Mouse (Mus musculus): ENCODE results near the gene Ndufs8. TPM values are rescaled to one million over a fixed set of nuclear protein-coding genes. Genes with fewer than 3 reads are reported as not detected.

The Ndufs8 gene
- polyA plus RNA-seq, 1 experiment = 91.7 TPM

DNA sequence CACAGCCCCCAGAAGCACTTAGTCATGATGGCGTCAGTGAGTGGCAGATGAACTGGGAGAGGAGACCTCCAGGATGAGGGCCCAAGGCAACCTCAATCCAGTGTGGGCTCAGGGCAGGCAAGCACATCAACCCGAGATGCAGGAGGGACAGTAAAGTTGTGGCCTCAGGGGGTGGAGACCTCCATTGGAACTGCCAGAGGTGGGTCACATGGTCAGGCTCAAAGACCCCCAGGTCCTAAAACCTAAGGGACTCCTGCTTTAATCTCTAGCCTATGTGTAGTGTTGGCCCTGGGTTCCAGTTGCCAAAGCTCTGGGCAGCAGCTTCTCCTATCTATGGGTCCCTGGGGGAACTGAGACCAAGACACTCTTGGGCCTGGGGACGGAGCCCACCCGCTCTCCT, 16.2 kb upstream of the Ndufs8 start:
- H3K27ac ChIP-seq (ENCODE audit: insufficient read depth, low read length) = no peak overlapping the region

DNA sequence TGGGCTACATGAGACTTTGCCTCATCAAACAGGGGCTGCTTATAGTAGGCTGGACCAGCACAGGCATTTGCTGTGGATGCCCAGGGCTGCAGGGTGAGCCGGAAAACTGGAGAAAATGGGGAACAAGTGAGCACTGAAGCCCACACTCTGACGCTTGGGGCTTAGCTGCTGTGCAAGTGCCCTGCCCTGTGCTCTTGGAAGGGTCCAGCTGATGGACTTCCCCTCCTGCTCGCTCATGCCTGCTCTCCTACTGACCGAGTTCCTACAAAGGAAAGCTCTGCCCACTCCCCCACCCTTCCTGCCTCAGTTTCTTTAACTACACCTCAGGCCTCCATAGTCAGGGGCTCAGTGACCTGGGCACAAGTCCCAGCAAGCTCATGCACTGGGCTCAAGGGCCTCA, 15.4 kb upstream of the Ndufs8 start:
- Histone ChIP-seq H3K4me1 (ENCODE audit: control insufficient read depth, insufficient read depth, low read length) (peaks cover 6% of the 10 kb centered on the region), H3K36me3 (ENCODE audit: control insufficient read depth, insufficient read depth, low read length, poor library complexity, severe bottlenecking) (no peaks in the 10 kb centered on the region), H3K27ac (ENCODE audit: insufficient read depth, low read length) (no peak overlapping the region), H3K9me3 (replicated peaks; ENCODE audit: control insufficient read depth, insufficient read depth, low read length, poor library complexity, severe bottlenecking) (no peaks in the 10 kb centered on the region), H3K9ac (ENCODE audit: low read depth, poor library complexity, severe bottlenecking) (no peak overlapping the region), H3K27me3 (ENCODE audit: control insufficient read depth, insufficient read depth, low read length, poor library complexity, severe bottlenecking) (no peaks in the 10 kb centered on the region), H3K4me3 (ENCODE audit: low read depth, low read length) (no peak overlapping the region)
- no peak for TF ChIP-seq EP300 (IDR thresholded peaks at IDR 0.05; ENCODE audit: insufficient read depth, low read depth, low read length)
- TF ChIP-seq POLR2A (IDR thresholded peaks at IDR 0.05; ENCODE audit: insufficient read depth, low read length) = no peak
- TF ChIP-seq CTCF (IDR thresholded peaks at IDR 0.05; ENCODE audit: low read depth, low read length) = no peak

More for the DNA sequence above, 16.2 kb upstream of the Ndufs8 start:
- Histone ChIP-seq H3K4me1 (ENCODE audit: control insufficient read depth, insufficient read depth, low read length) (no peaks in the 10 kb centered on the region), H3K4me3 (ENCODE audit: low read depth, low read length) (no peak overlapping the region), H3K9ac (ENCODE audit: low read depth, poor library complexity, severe bottlenecking) (no peak overlapping the region), H3K36me3 (ENCODE audit: control insufficient read depth, insufficient read depth, low read length, poor library complexity, severe bottlenecking) (no peaks in the 10 kb centered on the region), H3K27me3 (ENCODE audit: control insufficient read depth, insufficient read depth, low read length, poor library complexity, severe bottlenecking) (no peaks in the 10 kb centered on the region), H3K9me3 (replicated peaks; ENCODE audit: control insufficient read depth, insufficient read depth, low read length, poor library complexity, severe bottlenecking) (no peaks in the 10 kb centered on the region)
- TF ChIP-seq EP300 (IDR thresholded peaks at IDR 0.05; ENCODE audit: insufficient read depth, low read depth, low read length) (no peak), CTCF (IDR thresholded peaks at IDR 0.05; ENCODE audit: low read depth, low read length) (no peak), POLR2A (IDR thresholded peaks at IDR 0.05; ENCODE audit: insufficient read depth, low read length) (no peak)

DNA sequence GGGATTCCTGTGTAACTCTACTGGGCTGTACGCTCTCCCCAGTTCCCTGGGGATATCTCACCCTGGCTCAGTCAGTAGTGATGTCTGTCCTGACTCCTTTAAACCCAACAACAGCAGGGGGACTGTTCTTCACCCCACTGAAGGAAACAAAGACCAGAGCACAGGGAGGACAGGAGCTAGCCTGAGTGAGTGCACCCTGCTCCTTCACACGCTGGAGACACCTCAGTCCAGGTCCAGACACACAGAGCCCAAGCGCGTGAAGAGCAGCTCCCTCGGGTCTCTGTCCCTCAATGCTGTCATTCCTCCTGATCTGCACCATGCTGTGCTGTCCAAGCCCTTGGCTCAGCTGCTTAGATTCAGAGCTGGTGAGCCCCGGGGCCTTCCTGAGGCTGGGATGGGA, 14.1 kb upstream of the Ndufs8 start:
- no peaks in the 10 kb centered on the region for H3K9me3 ChIP-seq (replicated peaks; ENCODE audit: control insufficient read depth, insufficient read depth, low read length, poor library complexity, severe bottlenecking)
- H3K4me3 ChIP-seq (ENCODE audit: low read depth, low read length) = no peak overlapping the region
- H3K36me3 ChIP-seq (ENCODE audit: control insufficient read depth, insufficient read depth, low read length, poor library complexity, severe bottlenecking) = no peaks in the 10 kb centered on the region
- TF ChIP-seq CTCF (IDR thresholded peaks at IDR 0.05; ENCODE audit: low read depth, low read length) (no peak), EP300 (IDR thresholded peaks at IDR 0.05; ENCODE audit: insufficient read depth, low read depth, low read length) (no peak), POLR2A (IDR thresholded peaks at IDR 0.05; ENCODE audit: insufficient read depth, low read length) (no peak)
- no peak overlapping the region for H3K9ac ChIP-seq (ENCODE audit: low read depth, poor library complexity, severe bottlenecking)
- H3K27ac ChIP-seq (ENCODE audit: insufficient read depth, low read length) = no peak overlapping the region
- H3K27me3 ChIP-seq (ENCODE audit: control insufficient read depth, insufficient read depth, low read length, poor library complexity, severe bottlenecking) = no peaks in the 10 kb centered on the region
- peaks cover 6% of the 10 kb centered on the region for H3K4me1 ChIP-seq (ENCODE audit: control insufficient read depth, insufficient read depth, low read length)

DNA sequence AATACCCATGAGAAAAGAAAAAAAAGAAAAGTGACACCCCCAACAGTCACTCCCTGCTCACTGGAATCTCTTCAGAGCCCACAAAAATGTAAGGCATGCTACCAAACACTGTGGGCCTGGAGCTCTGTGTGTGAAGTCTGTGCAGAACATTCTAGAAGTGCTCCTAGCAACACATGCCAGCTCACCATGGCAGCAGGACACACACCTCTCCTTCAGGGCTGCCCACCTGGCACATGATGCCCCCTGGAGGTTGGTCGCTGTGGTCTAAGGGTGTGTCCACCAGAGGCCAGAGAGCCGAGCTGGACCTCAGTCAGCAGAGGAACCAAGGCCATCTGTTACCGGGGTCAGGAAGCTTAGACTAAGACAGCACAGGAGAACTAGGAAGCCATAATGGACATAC, 13.7 kb upstream of the Ndufs8 start:
- Histone ChIP-seq H3K36me3 (ENCODE audit: control insufficient read depth, insufficient read depth, low read length, poor library complexity, severe bottlenecking) (no peaks in the 10 kb centered on the region), H3K4me1 (ENCODE audit: control insufficient read depth, insufficient read depth, low read length) (peaks cover 6% of the 10 kb centered on the region), H3K9ac (ENCODE audit: low read depth, poor library complexity, severe bottlenecking) (no peak overlapping the region), H3K27ac (ENCODE audit: insufficient read depth, low read length) (no peak overlapping the region), H3K4me3 (ENCODE audit: low read depth, low read length) (no peak overlapping the region), H3K9me3 (replicated peaks; ENCODE audit: control insufficient read depth, insufficient read depth, low read length, poor library complexity, severe bottlenecking) (no peaks in the 10 kb centered on the region), H3K27me3 (ENCODE audit: control insufficient read depth, insufficient read depth, low read length, poor library complexity, severe bottlenecking) (no peaks in the 10 kb centered on the region)
- TF ChIP-seq POLR2A (IDR thresholded peaks at IDR 0.05; ENCODE audit: insufficient read depth, low read length) (no peak), CTCF (IDR thresholded peaks at IDR 0.05; ENCODE audit: low read depth, low read length) (no peak)

DNA sequence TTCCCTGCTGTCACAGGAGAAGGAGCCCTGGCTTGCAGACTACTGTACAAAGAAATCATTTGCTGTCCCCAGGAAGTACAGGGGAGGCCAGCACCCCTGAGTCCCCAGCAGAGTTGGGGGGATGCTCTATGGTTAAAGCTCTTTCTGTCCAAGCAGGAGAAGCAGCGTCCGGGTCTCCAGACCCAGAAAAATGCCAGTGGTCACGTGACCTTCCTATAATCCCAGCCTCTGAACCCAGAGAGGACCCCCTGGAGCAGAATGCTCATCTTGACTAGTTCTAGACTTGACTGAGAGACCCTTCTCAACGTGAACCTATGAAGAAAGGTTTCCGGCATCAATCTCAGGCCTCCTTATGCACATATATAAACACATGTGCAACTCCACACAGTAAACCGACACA, 13.3 kb upstream of the Ndufs8 start:
- Histone ChIP-seq H3K27me3 (ENCODE audit: control insufficient read depth, insufficient read depth, low read length, poor library complexity, severe bottlenecking) (no peaks in the 10 kb centered on the region), H3K36me3 (ENCODE audit: control insufficient read depth, insufficient read depth, low read length, poor library complexity, severe bottlenecking) (no peaks in the 10 kb centered on the region), H3K9me3 (replicated peaks; ENCODE audit: control insufficient read depth, insufficient read depth, low read length, poor library complexity, severe bottlenecking) (no peaks in the 10 kb centered on the region), H3K4me1 (ENCODE audit: control insufficient read depth, insufficient read depth, low read length) (peaks cover 6% of the 10 kb centered on the region), H3K9ac (ENCODE audit: low read depth, poor library complexity, severe bottlenecking) (no peak overlapping the region), H3K4me3 (ENCODE audit: low read depth, low read length) (no peak overlapping the region), H3K27ac (ENCODE audit: insufficient read depth, low read length) (no peak overlapping the region)
- TF ChIP-seq CTCF (IDR thresholded peaks at IDR 0.05; ENCODE audit: low read depth, low read length) (no peak), POLR2A (IDR thresholded peaks at IDR 0.05; ENCODE audit: insufficient read depth, low read length) (no peak), EP300 (IDR thresholded peaks at IDR 0.05; ENCODE audit: insufficient read depth, low read depth, low read length) (no peak)

DNA sequence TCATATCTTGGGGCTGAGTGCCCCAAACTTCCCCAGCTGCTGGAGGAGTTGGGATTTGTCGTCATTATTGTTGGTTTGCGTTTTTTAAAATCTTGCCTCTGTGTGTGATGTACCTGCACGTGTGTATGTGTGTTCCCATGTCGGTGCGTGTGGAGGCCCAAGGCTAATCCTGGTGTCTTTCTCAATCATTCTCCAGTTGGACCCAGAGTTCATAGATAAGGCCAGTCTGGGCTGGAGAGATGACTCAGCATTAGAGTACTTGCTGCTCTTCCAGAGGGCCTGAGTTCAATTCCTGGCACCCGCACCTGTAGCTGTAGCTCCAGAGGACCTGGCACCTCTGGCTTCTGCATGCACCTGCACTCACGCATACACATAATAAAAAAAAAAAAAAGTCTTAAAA, 12.3 kb upstream of the Ndufs8 start:
- Histone ChIP-seq H3K4me3 (ENCODE audit: low read depth, low read length) (no peak overlapping the region), H3K36me3 (ENCODE audit: control insufficient read depth, insufficient read depth, low read length, poor library complexity, severe bottlenecking) (no peaks in the 10 kb centered on the region), H3K4me1 (ENCODE audit: control insufficient read depth, insufficient read depth, low read length) (peaks cover 6% of the 10 kb centered on the region), H3K27me3 (ENCODE audit: control insufficient read depth, insufficient read depth, low read length, poor library complexity, severe bottlenecking) (no peaks in the 10 kb centered on the region), H3K9ac (ENCODE audit: low read depth, poor library complexity, severe bottlenecking) (no peak overlapping the region), H3K27ac (ENCODE audit: insufficient read depth, low read length) (no peak overlapping the region), H3K9me3 (replicated peaks; ENCODE audit: control insufficient read depth, insufficient read depth, low read length, poor library complexity, severe bottlenecking) (no peaks in the 10 kb centered on the region)
- TF ChIP-seq POLR2A (IDR thresholded peaks at IDR 0.05; ENCODE audit: insufficient read depth, low read length) = no peak
- no peak for TF ChIP-seq CTCF (IDR thresholded peaks at IDR 0.05; ENCODE audit: low read depth, low read length)
- TF ChIP-seq EP300 (IDR thresholded peaks at IDR 0.05; ENCODE audit: insufficient read depth, low read depth, low read length) = no peak
